Mouse (Mus musculus): ENCODE data around the gene Cryl1. TPM values are rescaled to one million over a fixed set of nuclear protein-coding genes. Genes with fewer than 3 reads are reported as not detected.

The Cryl1 gene
- total RNA-seq, 2 experiments from 2014 or later = 21.4 to 22.8 TPM

DNA sequence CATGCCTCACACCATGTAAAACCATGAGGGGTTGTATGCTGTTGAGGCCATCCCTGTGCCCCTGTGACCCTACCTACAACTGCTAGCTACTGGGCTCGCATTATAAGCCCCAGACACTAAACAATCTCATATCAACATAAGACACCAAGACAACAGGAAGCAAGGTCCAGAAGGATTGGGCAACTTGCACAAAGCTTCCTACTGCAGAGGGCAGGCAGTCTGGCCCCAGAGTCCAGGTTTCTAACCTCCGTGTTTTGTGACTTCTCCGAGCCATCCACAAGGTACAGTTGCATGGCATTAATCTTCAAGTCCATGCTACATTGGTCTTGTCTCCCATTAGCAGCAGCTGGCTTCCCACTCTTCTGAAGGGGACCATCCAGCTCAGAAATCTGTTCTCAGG is 129.4 kb downstream of the Cryl1 start:
- intact Hi-C loops (cut with DNase I) = no loop called here
- DNase-seq (ENCODE audit: low spot score in 2 of 2) = no peak

DNA sequence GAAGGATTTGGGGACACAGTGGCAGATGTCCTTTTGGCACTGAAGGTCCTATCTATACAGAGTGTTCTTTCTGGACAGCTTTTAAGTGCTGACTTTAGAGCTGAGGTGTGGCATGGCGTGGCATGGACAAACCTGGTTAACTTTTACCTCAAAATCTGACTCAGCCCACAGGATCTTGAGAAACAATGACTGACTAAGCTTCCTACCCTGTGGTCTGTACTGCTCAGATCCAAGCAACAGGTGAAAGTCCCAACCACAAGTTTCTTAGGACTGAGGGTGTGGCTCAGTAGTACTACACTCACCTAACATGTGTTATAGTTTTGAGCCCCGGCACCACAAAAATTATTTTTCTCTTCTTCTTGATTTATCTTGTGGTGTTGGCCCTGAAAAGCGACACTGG is 130.0 kb downstream of the Cryl1 start:
- intact Hi-C loops (cut with DNase I) = no loop called here
- DNase-seq (ENCODE audit: low spot score in 2 of 2) = no peak

DNA sequence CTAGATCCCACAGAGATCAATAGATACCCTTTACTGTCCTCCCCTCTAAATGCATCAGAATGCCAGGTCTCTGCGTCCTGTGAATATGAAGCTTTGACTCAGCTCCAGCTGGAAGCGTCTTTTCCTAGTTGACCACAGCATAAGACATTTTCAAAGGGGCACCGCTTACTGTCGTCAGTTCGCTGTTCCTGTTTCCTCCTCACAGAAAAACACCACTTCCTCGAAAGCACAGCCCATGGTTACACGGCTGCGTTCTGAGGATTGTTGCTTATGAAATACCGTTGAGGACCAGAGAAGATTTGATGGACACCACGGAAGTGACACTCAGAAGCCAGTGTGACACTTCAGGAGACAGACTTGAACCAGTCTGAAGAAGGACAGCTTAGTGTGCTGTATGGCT is 134.4 kb downstream of the Cryl1 start:
- intact Hi-C loops (cut with DNase I) = no loop called here
- no peak for DNase-seq (ENCODE audit: low spot score in 2 of 2)

DNA sequence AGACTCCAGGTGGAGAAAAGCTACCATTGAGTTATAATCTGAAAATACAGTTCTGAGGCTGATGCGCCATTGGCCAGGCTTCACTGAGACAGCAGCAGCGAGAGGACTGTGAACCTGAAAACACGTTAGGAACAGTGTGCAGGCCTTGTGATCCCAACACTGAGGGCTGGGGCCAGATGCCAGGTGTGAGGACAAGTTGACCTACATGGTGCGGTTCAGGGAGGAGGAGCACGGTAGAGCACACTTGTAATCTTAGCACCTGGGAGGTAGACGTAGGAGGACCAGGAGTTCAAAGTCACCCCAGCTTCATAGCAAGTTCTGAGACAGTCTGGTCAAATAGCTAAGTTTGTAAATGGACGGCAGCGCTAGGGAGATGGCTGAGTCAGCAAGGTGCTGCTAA is 139.0 kb downstream of the Cryl1 start:
- no peak for DNase-seq (ENCODE audit: low spot score in 2 of 2)
- intact Hi-C loops (cut with DNase I) = no loop called here

DNA sequence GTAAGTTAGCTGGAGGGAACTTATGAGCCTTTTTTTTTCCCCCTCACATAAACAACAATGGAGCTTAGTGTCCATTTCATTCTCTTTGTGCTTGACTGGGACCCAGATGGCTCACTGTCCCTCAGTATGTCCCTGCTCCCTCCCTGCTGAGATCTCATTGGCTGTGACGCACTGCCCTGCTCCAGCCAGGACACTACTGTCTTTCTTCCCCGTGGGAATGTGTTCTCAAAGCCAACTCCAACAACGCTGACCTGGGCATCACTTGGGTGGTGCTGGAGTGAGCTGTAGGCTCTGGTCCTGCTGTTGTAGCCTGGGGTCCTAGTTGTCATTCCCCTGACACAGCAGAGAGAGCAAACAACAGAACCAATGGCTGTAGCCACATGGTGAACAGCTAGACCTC is 149.7 kb downstream of the Cryl1 start:
- intact Hi-C loops (cut with DNase I) = no loop called here
- no peak for DNase-seq (ENCODE audit: low spot score in 2 of 2)

DNA sequence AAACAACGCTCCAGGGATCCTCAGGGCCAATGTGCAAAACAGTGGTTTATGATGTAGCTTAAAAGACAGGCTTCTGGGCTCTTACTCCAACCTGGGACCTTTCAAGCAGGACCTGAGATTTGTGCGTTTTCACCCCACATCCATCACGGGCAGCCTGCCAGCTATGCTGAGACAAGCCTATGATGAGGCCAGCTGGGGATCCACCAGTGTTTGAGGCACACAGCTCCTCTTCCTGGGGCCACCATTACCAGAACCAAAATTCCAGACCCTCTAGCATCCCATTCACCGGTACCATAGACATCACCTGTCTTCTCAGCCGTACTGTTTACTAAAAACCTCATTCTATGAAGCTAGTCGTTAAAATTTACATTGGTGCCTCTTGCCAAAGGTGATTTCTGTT is 151.8 kb downstream of the Cryl1 start:
- intact Hi-C loops (cut with DNase I) = no loop called here
- DNase-seq (ENCODE audit: low spot score in 2 of 2) = no peak

DNA sequence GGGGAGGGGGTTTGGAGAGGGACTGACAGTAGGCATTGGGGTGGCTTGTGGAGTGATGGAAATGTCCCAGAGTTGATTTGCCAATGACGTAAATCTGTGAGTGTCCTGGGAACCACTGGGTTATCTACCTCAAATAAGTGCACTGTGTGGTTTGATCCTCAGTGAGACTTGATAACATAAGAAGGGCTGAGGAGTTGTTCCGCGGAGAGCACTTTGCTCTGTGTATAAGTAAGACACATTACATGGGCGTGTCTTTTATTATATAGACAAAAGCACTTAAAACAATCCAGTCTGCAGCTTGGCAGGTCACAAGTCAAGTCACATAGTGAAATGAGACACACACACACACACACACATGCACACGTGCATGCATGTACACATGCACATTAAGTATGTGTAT is 155.4 kb downstream of the Cryl1 start:
- no peak for DNase-seq (ENCODE audit: low spot score in 2 of 2)
- intact Hi-C loops (cut with DNase I) = no loop called here

DNA sequence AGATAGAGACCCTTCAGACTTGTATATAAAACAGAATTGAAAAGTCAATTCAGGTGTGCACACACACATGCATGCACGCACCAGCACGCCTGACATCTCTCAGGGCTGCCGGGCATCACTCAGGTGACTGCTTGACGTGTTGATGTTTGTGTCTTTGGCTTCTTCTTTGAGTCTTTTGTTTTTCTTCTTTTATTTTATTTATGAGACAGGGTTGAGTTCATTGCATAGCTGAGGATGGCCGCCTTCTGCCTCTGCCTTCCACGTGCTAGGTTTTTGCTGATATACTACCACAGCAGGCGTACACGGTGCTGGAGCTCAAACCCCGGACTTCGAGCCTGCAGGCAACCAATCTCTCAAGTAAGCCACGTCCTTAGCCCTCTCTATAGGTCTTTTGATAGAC is 163.1 kb downstream of the Cryl1 start:
- intact Hi-C loops (cut with DNase I) = no loop called here

DNA sequence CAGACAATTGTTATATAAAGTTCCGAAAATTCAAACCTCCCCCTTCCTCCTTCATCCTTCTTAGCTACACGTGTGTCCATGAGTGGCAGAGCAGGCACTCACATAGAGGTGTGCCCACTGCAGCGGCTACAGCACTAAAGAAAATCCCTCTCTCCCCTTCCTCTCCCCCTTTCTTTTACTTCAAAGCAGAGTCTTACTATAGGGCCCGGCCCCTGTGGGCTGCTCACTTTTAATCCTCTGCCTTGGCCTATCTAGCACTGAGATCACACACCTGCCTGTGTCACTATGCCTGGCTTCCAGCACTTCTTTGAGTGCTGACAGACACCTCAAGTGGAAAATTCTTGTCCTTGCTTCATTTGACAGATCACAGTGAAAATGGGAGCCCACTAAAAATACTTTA is 163.6 kb downstream of the Cryl1 start:
- DNase-seq (ENCODE audit: low spot score in 2 of 2) = no peak

More for the DNA sequence above, 163.1 kb downstream of the Cryl1 start:
- DNase-seq (ENCODE audit: low spot score in 2 of 2) = no peak

DNA sequence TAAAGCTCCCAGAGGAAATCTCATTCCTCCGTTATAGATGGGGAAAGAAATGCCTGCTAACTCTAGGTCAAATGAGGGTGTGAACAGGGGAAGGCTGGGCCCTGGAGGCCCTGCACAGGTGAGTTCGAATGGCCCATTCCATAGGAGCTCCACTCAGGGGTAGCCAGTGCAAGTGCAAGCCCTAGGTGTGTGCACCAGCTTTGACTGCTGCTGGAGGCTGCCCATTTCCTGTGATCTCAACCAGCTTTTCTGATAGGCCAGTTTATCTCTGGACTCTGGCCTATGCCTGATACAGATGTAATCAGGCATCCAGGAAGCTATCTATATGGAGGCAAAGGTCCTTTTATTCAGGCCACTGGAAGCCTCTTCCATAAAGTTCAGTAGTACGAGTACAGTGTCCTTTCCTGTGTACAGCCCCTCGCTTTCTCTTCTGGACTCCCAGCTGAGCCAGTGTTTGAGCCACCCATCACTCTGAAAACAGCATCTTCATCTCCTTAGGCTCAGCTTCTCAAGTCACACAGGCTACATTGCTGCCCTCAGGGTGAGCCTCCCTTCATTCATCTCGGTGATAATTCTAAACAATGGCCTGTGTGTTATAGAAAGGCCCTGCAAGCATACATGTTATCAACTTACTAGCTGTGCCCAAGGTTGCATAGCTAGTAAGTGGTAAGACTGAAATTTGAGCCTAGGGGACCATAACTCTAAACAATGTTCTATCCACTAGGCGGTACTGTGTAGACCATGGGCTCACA is 167.9 kb downstream of the Cryl1 start:
- intact Hi-C loops (cut with DNase I) = no loop called here
- DNase-seq (ENCODE audit: low spot score in 2 of 2) = no peak

More for the DNA sequence above, 163.6 kb downstream of the Cryl1 start:
- intact Hi-C loops (cut with DNase I) = no loop called here

Other genes starting within 250 kb of the Cryl1 start
- gene Ift88, start 25.5 kb upstream of the Cryl1 start, total RNA-seq (2021) = 10 to 100 TPM; 16.9 to 17.7 TPM
- gene Il17d, start 126.2 kb upstream of the Cryl1 start, total RNA-seq (2021) = 10 to 100 TPM; 13.3 to 14.0 TPM
- 10 to 100 TPM; 37.7 to 41.2 TPM for gene Eef1akmt1, start 173.1 kb upstream of the Cryl1 start, total RNA-seq (2021)

All from left cerebral cortex, postnatal 14 days (tissue).